Mouse (Mus musculus): ENCODE measurements around the gene Vmn1r199. TPM values are rescaled to one million over a fixed set of nuclear protein-coding genes. Genes with fewer than 3 reads are reported as not detected.

Vmn1r199 gene
- polyA plus RNA-seq, 1 experiment from 2014 or later = not detected

Other genes starting within 250 kb of the Vmn1r199 start
- not detected in 2 replicates for gene Vmn1r191, start 195.8 kb upstream of the Vmn1r199 start, polyA plus RNA-seq (2014; fragmentation: Nextera tagmentation; extraction: Ambion mirVana)
- not detected in 2 replicates for gene Vmn1r192, start 188.7 kb upstream of the Vmn1r199 start, polyA plus RNA-seq (2014; fragmentation: Nextera tagmentation; extraction: Ambion mirVana)
- 0.14 TPM in 1 of 2 replicates, not detected in the other for gene Vmn1r193, start 156.7 kb upstream of the Vmn1r199 start, polyA plus RNA-seq (2014; fragmentation: Nextera tagmentation; extraction: Ambion mirVana)
- gene Vmn1r194, start 135.6 kb upstream of the Vmn1r199 start, polyA plus RNA-seq (2014; fragmentation: Nextera tagmentation; extraction: Ambion mirVana) = not detected in 2 replicates
- not detected in 2 replicates for gene Vmn1r195, start 109.3 kb upstream of the Vmn1r199 start, polyA plus RNA-seq (2014; fragmentation: Nextera tagmentation; extraction: Ambion mirVana)
- gene Vmn1r196, start 89.9 kb upstream of the Vmn1r199 start, polyA plus RNA-seq (2014; fragmentation: Nextera tagmentation; extraction: Ambion mirVana) = not detected in 2 replicates
- gene Vmn1r197, start 55.2 kb upstream of the Vmn1r199 start, polyA plus RNA-seq (2014; fragmentation: Nextera tagmentation; extraction: Ambion mirVana) = not detected in 2 replicates
- gene Vmn1r198, start 29.5 kb upstream of the Vmn1r199 start, polyA plus RNA-seq (2014; fragmentation: Nextera tagmentation; extraction: Ambion mirVana) = not detected in 2 replicates
- gene Vmn1r200, start 10.6 kb downstream of the Vmn1r199 start, polyA plus RNA-seq (2014; fragmentation: Nextera tagmentation; extraction: Ambion mirVana) = 0.20 TPM in 1 of 2 replicates, not detected in the other
- gene Vmn1r201, start 92.1 kb downstream of the Vmn1r199 start, polyA plus RNA-seq (2014; fragmentation: Nextera tagmentation; extraction: Ambion mirVana) = not detected in 2 replicates
- not detected in 2 replicates for gene Vmn1r202, start 125.6 kb downstream of the Vmn1r199 start, polyA plus RNA-seq (2014; fragmentation: Nextera tagmentation; extraction: Ambion mirVana)
- gene Vmn1r203, start 138.3 kb downstream of the Vmn1r199 start, polyA plus RNA-seq (2014; fragmentation: Nextera tagmentation; extraction: Ambion mirVana) = not detected in 2 replicates
- gene Vmn1r204, start 173.4 kb downstream of the Vmn1r199 start, polyA plus RNA-seq (2014; fragmentation: Nextera tagmentation; extraction: Ambion mirVana) = not detected in 2 replicates
- gene Vmn1r205, start 213.2 kb downstream of the Vmn1r199 start, polyA plus RNA-seq (2014; fragmentation: Nextera tagmentation; extraction: Ambion mirVana) = not detected in 2 replicates
- not detected in 2 replicates for gene Vmn1r206, start 244.4 kb downstream of the Vmn1r199 start, polyA plus RNA-seq (2014; fragmentation: Nextera tagmentation; extraction: Ambion mirVana)